In the genomic region with DNA sequence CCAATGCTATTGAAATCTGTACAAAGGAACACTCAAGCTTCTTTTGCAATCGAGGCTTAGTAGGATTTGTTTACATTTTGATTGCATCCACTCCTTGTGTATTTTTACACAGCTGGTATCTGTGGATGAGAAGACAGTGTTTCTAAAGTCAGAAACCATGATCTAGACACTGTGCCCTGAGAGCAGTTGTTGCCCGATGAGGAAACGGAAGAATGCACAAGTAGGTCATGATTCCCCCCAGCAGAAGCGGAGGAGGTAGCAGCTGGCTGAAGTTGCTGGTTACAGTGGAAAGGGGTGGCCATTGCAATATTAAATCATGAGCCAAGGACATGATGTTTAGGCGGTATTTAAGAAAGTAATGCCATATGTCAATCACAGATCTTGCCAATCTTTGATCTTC, we compare ENCODE assay signal across 20 mouse cellular contexts.
"Had no signal": no experiment of that assay in that cellular context is flagged by ENCODE, and none has a peak within 500 bp of the region (broad histone marks: within the 10 kb centered on the region; RNA-seq: fewer than 3 reads in every experiment).

No protein-coding gene starts in this region.

- H3K4me1 ChIP-seq: limb, embryonic 12.5 days; limb, embryonic 15.5 days; lung, embryonic 15.5 days; midbrain, embryonic 12.5 days; midbrain, embryonic 15.5 days; neural tube, embryonic 12.5 days; neural tube, embryonic 15.5 days had no signal

- ATAC-seq: intestine, postnatal 0 days; midbrain, embryonic 15.5 days had no signal

- H3K4me2 ChIP-seq: limb, embryonic 12.5 days; limb, embryonic 15.5 days; lung, embryonic 15.5 days; midbrain, embryonic 12.5 days; midbrain, embryonic 15.5 days; neural tube, embryonic 12.5 days; neural tube, embryonic 15.5 days had no signal

- H3K27me3 ChIP-seq: limb, embryonic 12.5 days; limb, embryonic 15.5 days; lung, embryonic 15.5 days; midbrain, embryonic 12.5 days; midbrain, embryonic 15.5 days; neural tube, embryonic 12.5 days; neural tube, embryonic 15.5 days had no signal

- H3K27ac ChIP-seq: kidney, postnatal 0 days; limb, embryonic 12.5 days; limb, embryonic 15.5 days; liver, embryonic 14.5 days; lung, embryonic 15.5 days; macrophage; midbrain, embryonic 12.5 days; midbrain, embryonic 15.5 days; neural tube, embryonic 12.5 days; neural tube, embryonic 15.5 days had no signal

- H3K9ac ChIP-seq: limb, embryonic 12.5 days; limb, embryonic 15.5 days; liver, embryonic 14.5 days; lung, embryonic 15.5 days; midbrain, embryonic 12.5 days; midbrain, embryonic 15.5 days; neural tube, embryonic 12.5 days; neural tube, embryonic 15.5 days had no signal

- DNase-seq: kidney, adult 2 months; kidney, postnatal 25 days; layer of hippocampus, adult 9-11 months; layer of hippocampus, postnatal 36 days; left cerebral cortex, postnatal 4 days; lung, adult 18-20 months; lung, postnatal 14 days; thymus, adult 18-20 months; thymus, postnatal 36 days had no signal

- H3K4me3 ChIP-seq: limb, embryonic 12.5 days; limb, embryonic 15.5 days; lung, embryonic 15.5 days; midbrain, embryonic 12.5 days; midbrain, embryonic 15.5 days; neural tube, embryonic 12.5 days; neural tube, embryonic 15.5 days had no signal

- H3K36me3 ChIP-seq: limb, embryonic 15.5 days; lung, embryonic 15.5 days; midbrain, embryonic 12.5 days; midbrain, embryonic 15.5 days; neural tube, embryonic 12.5 days; neural tube, embryonic 15.5 days had no signal

- H3K9me3 ChIP-seq: limb, embryonic 12.5 days; limb, embryonic 15.5 days; lung, embryonic 15.5 days; midbrain, embryonic 12.5 days; midbrain, embryonic 15.5 days; neural tube, embryonic 12.5 days; neural tube, embryonic 15.5 days had no signal
